Mouse (Mus musculus): ENCODE data around the gene Pla2g2f.
A peak's percentile ranks its signal among the peaks of the same experiment; 100 is the strongest.

Gene Pla2g2f

GRCm38 (mm10) chr4:138757416-138757815, at the start of gene Pla2g2f:
Pla2g2f (minus strand) TSS chr4:138757626.
- no peak for DNase-seq (ENCODE audit: low spot score in 2 of 2)

DNA sequence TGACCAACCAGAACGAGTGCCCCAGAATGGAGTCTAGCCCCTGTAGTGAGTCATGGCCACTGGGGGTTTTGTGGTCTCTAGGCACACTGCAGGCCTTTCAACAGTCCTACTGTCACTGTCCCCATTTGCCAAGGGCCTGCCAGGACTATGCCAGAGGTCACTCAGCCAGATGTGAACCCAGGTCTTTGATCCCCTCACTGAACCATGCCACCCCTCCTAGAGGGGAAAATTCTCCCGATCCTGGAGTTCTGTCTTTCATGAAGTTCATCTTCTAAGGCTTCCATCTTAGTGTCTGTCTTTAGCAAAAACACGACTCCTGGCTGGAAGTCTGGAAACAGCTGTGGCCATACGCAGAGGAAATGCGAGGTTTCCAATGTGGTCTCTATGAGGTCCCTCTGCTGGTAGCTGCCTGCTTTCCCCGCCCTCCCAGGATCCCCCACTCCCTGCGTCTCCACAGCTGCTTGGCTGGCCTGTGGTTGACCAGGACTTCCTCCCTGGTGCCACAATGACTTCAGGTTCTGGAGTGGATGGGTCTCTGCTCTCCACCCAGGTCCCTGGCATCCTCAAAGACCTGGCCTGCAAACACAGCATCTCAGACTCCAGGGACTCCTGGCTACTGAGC, 49.6 kb upstream of the Pla2g2f start:
- DNase-seq (ENCODE audit: low spot score in 2 of 2): no peak

DNA sequence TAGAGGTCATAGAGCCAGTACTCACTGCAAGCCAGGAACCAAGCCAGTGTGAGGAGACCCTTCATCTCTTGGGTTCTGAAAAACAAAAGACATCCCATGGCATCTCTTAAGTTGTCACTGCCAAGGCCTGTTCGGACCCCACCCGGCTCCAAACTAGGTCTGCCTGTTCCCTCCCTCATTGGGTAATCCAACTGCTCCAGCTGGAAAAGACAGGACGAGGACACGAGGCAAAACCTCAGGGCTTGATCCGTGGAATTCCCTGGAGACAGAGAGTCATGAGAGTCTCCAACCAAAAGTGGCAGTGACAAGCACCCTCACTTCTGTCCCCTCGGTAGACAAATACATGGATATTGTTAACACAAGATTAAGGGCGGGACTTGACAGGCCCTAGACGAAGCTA, 48.7 kb upstream of the Pla2g2f start:
- no peak for DNase-seq (ENCODE audit: low spot score in 2 of 2)

DNA sequence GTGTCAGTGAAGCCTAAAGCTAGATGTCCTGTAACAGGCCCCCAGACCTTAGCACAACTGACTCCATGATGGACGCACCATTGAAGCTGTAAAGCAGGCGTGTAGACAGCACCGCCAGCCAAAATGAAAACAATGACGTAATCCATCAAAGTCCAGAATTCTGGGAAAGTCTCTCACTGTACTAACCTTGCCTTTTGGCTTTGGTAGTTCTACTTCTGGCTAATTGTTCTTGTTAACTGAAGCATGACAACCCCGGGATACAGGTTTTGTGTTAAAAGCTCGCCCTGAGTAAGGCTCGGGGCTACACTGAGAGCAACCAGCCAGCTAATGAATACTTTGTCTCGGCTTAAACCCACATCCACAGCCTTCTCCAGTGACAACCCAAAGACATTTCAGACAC, 47.8 kb upstream of the Pla2g2f start:
- DNase-seq (ENCODE audit: low spot score in 2 of 2): no peak

DNA sequence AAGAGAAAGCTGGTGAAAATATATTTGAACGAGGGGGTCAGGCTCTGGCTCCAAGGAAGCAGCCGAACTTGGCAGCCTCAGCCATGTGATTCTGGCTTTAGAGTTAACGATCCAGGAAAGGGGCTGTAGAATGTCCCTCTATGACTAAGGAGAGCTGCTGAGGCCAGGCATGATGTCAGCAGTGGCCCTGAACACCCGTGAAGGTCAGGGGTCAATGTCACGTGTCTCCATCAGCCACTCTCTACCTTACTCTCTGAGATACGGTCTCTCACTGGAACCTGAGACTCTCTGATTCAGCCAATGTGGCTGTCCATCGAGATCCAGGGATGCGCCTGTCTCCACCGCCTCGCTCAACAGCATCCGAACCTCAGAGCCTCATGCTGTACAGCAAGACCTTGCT, 45.5 kb upstream of the Pla2g2f start:
- DNase-seq (ENCODE audit: low spot score in 2 of 2): no peak

DNA sequence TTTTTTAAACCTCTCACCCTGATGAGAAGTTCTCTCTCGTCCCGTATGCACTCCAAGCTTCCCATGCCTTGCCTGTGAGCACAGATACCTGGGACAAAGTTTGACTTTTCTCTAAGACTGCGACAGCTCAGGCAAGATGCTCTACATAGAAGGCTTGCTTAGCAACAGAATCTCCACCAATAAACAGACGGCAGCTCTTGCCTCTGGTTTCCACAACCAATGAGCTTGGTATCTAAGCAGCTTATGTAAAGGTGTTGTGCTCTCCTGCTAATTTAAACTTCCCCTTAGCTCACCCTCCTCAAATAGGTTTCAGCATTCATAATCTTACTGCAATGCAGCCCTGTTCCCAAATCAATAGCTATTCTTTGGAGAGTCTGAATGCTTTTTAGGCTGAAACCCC, 44.2 kb upstream of the Pla2g2f start:
- peak in 1 of 2 experiments; percentile 77 for DNase-seq (ENCODE audit: low spot score in 2 of 2)

DNA sequence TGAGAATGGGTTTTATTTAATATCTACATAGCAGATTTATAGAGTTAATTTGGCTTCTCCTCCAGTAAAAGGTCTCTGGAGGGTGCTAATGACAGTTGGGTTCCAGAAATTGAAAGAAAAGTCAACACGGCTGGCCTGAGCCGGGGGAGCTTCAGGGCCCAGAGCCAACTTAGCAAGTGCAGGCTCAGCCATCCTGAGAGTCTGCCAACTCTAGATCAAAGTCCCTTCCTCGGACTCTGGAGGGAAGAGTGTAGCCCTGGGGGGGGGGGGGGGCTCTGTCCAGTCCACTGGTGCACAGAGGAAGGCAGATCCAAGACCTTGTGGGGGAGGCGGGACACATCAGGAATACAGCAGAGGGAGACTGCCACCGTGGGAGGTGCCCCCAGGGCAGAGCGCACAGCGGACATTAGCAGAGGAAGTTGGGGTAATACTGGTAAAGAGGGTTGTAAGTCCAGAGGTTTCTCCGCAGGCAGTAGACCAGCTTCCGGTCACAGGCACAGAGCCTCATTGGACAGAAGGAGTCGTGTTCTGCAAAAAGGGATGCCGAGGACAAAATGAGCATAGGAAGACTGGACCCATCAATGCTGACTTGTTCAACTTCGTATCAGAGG, 42.8 kb upstream of the Pla2g2f start:
- DNase-seq (ENCODE audit: low spot score in 2 of 2): no peak

DNA sequence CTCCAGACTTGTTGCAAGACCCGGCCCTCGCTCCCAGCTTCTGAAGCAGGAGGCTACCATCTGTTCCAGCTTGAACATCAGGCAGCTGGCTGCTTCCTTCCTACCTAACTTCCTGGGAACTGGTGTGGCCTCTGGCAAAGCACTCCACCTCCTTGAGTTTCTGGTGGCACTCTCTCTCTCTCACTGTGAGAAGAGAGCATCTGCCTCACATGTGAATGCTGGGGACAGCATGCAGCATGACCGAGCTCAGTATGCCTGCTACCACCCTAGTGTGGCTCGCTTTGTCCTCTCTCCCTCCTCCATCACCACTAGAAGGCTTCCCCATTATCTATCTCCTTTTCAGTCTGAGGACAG, 39.8 kb upstream of the Pla2g2f start:
- DNase-seq (ENCODE audit: low spot score in 2 of 2): peak in 1 of 2 experiments; percentile 66

- DNase-seq (ENCODE audit: low spot score in 2 of 2): no peak
Observed at GRCm38 (mm10) chr4:138796513-138797216, 39.2 kb upstream of the Pla2g2f start.

DNA sequence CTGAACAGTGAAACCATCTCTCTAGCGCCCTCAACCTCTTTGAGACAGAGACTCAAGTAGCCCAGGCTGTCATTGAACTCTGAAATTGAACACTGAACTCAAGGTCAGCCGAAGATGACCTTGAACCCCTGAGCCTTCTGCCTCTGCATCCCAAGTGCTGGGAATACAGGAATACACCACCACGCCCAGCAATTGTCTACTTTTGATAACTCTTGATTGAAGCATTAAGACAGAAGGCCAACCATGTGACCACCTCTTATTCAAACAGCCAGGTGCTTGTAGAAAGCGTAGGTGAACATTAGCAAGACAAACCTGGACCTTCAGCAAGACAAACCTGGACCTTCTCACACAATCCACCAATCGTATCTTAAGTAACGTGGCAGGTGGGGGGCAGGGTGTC, 36.9 kb upstream of the Pla2g2f start:
- no peak for DNase-seq (ENCODE audit: low spot score in 2 of 2)

DNA sequence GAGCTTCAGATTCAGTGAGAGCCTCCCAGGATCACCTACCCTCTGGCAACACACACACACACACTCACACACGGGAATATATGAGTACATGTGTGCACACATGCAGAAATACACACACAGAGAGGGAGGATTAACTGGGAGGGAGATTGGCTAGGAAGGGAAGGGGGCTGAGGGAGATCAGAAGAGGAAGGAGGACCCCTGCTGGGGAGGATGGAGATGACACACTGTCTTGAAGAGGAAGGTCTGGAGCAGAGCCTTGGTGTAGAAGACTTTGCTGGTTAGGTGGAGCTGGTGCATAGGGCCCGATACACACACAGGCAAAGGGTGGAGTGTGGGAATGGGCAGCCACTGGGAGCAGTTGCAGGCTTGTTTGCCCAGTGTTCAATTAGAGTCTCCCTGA, 35.9 kb upstream of the Pla2g2f start:
- DNase-seq (ENCODE audit: low spot score in 2 of 2): peak; percentile 63 to 76

DNA sequence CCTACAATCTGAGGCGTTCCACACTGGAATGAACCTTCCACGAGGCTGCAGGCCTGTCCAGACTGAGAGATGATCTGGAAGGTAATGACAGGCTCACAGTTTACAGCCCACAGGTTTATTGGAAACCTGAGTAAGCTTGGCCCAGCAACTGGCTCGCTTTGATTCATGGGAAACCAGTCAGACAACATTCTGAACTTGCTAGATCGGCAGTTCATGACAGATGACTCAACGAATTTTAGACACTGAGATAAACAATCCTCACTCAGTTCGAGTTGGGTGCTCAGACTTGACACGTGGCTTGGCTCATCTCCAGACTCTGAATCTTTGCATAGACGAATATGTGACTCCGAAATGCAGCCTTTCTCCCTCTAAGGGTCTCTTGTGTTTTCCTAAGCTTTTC, 35.2 kb upstream of the Pla2g2f start:
- DNase-seq (ENCODE audit: low spot score in 2 of 2): no peak

- no peak for DNase-seq (ENCODE audit: low spot score in 2 of 2)
Observed at GRCm38 (mm10) chr4:138791452-138791851, 34.0 kb upstream of the Pla2g2f start.

GRCm38 (mm10) chr4:138788381-138788780, 31.0 kb upstream of the Pla2g2f start:
- no peak for DNase-seq (ENCODE audit: low spot score in 2 of 2)

- no peak for DNase-seq (ENCODE audit: low spot score in 2 of 2)
Observed at GRCm38 (mm10) chr4:138786141-138786540, 28.7 kb upstream of the Pla2g2f start.

GRCm38 (mm10) chr4:138785721-138786120, 28.3 kb upstream of the Pla2g2f start:
- DNase-seq (ENCODE audit: low spot score in 2 of 2): no peak

DNA sequence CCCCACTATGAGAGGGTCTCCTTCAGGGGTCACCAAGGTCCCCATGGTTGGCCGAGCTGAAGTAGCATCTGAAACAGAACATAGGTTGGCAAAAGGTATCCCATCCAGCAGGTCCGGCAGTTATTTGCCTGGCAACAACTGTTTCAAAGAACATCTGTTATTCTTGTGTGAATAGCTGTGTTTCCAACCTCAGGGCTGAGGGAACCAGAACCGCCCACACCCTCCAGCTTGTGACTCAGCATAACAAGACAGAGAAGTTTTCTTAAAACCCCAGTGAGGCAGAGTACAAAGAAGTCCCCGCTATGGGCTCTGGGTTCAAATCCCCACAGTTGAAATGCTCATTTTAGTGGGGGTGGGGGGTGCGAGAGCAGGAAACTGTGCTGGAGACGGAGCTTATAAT, 24.7 kb upstream of the Pla2g2f start:
- peak; percentile 61 to 77 for DNase-seq (ENCODE audit: low spot score in 2 of 2)

DNA sequence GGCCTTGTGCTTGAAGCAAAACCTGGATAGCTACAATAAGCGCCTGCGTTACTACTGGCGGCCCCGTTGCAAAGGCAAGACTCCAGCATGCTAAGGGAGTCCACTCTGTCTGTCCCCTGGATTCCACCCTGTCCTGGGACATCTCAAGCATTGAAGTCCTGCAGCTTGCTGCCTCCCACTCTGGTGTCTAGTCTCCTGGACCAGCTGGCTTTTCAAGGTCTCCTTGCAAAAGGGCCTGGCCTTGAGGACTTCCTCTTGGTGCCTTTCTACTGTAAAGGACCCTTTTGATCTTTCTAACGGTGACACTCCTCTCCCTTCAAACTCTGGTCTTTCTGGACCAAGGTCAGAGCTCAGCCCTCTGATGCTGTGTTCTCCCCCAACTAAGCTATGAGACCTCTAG, 22.9 kb upstream of the Pla2g2f start:
- DNase-seq (ENCODE audit: low spot score in 2 of 2): no peak

GRCm38 (mm10) chr4:138777417-138778407, 20.3 kb upstream of the Pla2g2f start:
- DNase-seq (ENCODE audit: low spot score in 2 of 2): no peak

DNA sequence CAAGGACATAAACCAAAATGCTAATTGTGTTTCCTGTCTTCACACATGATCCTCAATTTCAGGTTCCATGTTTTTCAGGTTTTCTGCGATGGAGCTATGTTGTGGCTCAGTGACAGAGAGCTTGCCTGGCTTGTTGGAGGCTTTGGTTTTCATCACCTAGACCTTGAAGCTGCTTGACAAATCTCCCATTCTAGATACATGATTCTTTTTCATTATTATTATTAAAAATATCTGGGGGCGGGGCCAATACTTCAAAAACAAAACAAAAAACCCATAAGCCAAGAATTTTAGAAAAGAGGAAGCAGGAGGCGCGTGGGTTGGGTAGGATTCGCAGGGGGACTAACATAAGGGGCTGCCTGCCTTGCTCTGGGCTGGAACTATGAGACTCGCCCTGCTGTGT, 18.0 kb upstream of the Pla2g2f start, which contains the start of gene Pla2g2d:
Gene Pla2g2d, plus strand, starts transcription at position 301 of the 400 bp plus-strand sequence.
- no peak for DNase-seq (ENCODE audit: low spot score in 2 of 2)

GRCm38 (mm10) chr4:138772386-138772785, 15.0 kb upstream of the Pla2g2f start:
- DNase-seq (ENCODE audit: low spot score in 2 of 2): no peak

DNA sequence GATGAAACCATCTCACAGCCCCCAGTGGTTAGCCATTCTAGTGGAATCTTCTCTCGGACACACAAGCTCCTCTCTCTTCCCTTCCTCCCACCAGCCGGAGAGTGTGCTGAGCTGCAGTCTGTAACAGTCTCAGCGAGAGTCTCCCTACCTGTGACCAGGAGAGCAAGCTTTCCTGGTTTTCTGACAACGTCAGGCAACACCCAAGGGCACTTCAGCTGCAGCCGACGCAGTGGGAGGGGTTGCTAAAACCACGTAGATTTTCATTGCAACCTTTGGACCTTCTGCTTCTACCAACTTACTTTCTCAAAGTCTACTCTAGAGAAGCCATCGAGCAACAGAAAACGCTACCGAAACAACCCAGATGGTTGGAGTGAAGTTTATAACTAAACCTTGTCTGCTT, 14.5 kb upstream of the Pla2g2f start:
- no peak for DNase-seq (ENCODE audit: low spot score in 2 of 2)

Data from frontal cortex, postnatal 36 days (tissue).